Mouse (Mus musculus): ENCODE measurements around the gene Nop10. TPM values are rescaled to one million over a fixed set of nuclear protein-coding genes. Genes with fewer than 3 reads are reported as not detected.
A peak's percentile ranks its signal among the peaks of the same experiment; 100 is the strongest.

The Nop10 gene
- total RNA-seq, 1 experiment: 308 TPM

DNA sequence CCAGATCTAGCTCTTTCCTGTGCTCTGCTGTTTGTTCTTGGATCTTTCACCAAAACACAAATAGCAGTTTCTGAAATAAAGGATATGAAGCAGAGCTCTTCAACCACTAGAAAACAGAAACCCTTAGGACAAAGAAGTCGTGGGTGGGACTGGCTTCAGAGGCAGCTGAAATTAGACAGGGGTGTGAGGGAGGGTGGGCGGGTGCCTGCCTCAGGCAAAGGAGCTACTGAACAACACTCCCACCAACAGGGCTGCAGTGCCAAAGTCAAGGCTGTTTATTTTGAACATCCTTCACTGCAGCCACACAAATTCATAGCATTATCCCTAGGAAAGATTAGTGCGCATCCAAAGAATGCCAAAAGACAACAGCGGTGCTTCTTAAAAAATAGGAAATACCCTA lies 37.4 kb upstream of the Nop10 start:
- no peak for DNase-seq (ENCODE audit: low read depth, low spot score)
- no peak for TF ChIP-seq HCFC1 (IDR thresholded peaks at IDR 0.05; ENCODE audit: borderline replicate concordance, insufficient read depth, low read length)
- TF ChIP-seq ZC3H11A (IDR thresholded peaks at IDR 0.05; ENCODE audit: borderline replicate concordance, low read depth, low read length): no peak
- no peak for TF ChIP-seq CHD2 (IDR thresholded peaks at IDR 0.05; ENCODE audit: low read depth, low read length)
- no peak for TF ChIP-seq ZNF384 (IDR thresholded peaks at IDR 0.05; ENCODE audit: low read depth, low read length)
- TF ChIP-seq MAFK (IDR thresholded peaks at IDR 0.05; ENCODE audit: insufficient read depth, low read depth, low read length): no peak
- Histone ChIP-seq H3K27ac (ENCODE audit: insufficient read depth, low read depth, low read length, poor library complexity, severe bottlenecking) (no peak overlapping the region), H3K9me3 (ENCODE audit: control insufficient read depth, insufficient read depth, low read depth, low read length) (no peaks in the 10 kb centered on the region), H3K4me1 (ENCODE audit: control insufficient read depth in 2 of 2, insufficient read depth in 2 of 2, low read length in 2 of 2, poor library complexity in 1 of 2) (no peaks in the 10 kb centered on the region), H3K9ac (ENCODE audit: insufficient read depth, low read depth, low read length, poor library complexity, severe bottlenecking) (no peak overlapping the region), H3K36me3 (ENCODE audit: control insufficient read depth, insufficient read depth, low read length, poor library complexity, severe bottlenecking) (no peaks in the 10 kb centered on the region), H3K4me3 (ENCODE audit: insufficient read depth in 1 of 2, low read depth in 1 of 2, low read length in 2 of 2, poor library complexity in 1 of 2, severe bottlenecking in 1 of 2) (no peak overlapping the region)
- in situ Hi-C loops (cut with MboI; ENCODE audit: low sequenced_read_pairs in 2 of 2, unreplicated experiment in 2 of 2): no loop called here

DNA sequence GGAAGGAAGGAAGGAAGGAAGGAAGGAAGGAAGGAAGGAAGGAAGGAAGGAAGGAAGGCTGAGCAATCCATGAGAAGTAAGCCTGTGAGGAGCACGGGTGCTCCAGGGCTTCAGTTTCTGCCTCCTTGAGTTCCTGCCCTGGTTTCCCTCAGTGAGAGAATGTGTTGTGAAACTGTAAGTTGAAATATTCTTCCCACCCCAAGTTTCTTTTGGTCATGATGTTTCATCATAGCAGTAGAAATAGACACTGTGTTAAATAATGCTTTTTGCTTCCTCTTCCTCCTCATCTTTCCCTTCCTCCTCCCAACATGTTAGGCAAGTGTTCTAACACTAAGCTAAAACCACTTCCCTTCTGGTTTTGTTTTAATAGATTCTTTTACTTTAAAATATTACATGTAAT lies 29.1 kb upstream of the Nop10 start:
- in situ Hi-C loops (cut with MboI; ENCODE audit: low sequenced_read_pairs in 2 of 2, unreplicated experiment in 2 of 2): no loop called here
- H3K4me1 ChIP-seq (ENCODE audit: control insufficient read depth in 2 of 2, insufficient read depth in 2 of 2, low read length in 2 of 2, poor library complexity in 1 of 2): no peaks in the 10 kb centered on the region
- no peak overlapping the region for H3K27ac ChIP-seq (ENCODE audit: insufficient read depth, low read depth, low read length, poor library complexity, severe bottlenecking)
- no peak for DNase-seq (ENCODE audit: low read depth, low spot score)
- no peak overlapping the region for H3K9ac ChIP-seq (ENCODE audit: insufficient read depth, low read depth, low read length, poor library complexity, severe bottlenecking)
- H3K4me3 ChIP-seq (ENCODE audit: insufficient read depth in 1 of 2, low read depth in 1 of 2, low read length in 2 of 2, poor library complexity in 1 of 2, severe bottlenecking in 1 of 2): no peak overlapping the region
- TF ChIP-seq CHD2 (IDR thresholded peaks at IDR 0.05; ENCODE audit: low read depth, low read length) (no peak), ZNF384 (IDR thresholded peaks at IDR 0.05; ENCODE audit: low read depth, low read length) (no peak), HCFC1 (IDR thresholded peaks at IDR 0.05; ENCODE audit: borderline replicate concordance, insufficient read depth, low read length) (no peak), ZC3H11A (IDR thresholded peaks at IDR 0.05; ENCODE audit: borderline replicate concordance, low read depth, low read length) (no peak), MAFK (IDR thresholded peaks at IDR 0.05; ENCODE audit: insufficient read depth, low read depth, low read length) (no peak)
- H3K9me3 ChIP-seq (ENCODE audit: control insufficient read depth, insufficient read depth, low read depth, low read length): no peaks in the 10 kb centered on the region
- no peaks in the 10 kb centered on the region for H3K36me3 ChIP-seq (ENCODE audit: control insufficient read depth, insufficient read depth, low read length, poor library complexity, severe bottlenecking)

DNA sequence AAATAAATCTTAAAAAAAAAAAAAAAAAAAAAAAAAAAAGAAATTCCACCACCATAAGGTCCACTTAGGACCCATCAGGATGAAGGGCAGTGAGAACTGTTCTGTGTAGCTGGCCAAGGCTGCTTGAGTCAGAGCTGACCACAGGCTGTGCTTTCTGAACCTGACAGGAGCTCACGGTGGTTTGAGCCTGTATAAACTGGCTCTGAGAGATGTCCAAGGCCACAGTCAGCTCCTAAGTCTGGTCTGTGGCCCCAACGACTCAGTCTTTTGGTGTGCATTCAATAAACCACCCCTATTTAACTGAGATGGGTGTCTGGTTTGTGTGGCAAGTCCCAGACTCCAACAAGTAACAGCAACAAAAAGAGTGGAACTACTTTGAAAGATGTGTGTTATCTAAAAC lies 25.1 kb upstream of the Nop10 start:
- Histone ChIP-seq H3K4me1 (ENCODE audit: control insufficient read depth in 2 of 2, insufficient read depth in 2 of 2, low read length in 2 of 2, poor library complexity in 1 of 2) (peaks cover 0 to 10% of the 10 kb centered on the region in 2 experiments; a peak in 1 of 4 replicates), H3K27ac (ENCODE audit: insufficient read depth, low read depth, low read length, poor library complexity, severe bottlenecking) (no peak overlapping the region), H3K4me3 (ENCODE audit: insufficient read depth in 1 of 2, low read depth in 1 of 2, low read length in 2 of 2, poor library complexity in 1 of 2, severe bottlenecking in 1 of 2) (no peak overlapping the region), H3K9ac (ENCODE audit: insufficient read depth, low read depth, low read length, poor library complexity, severe bottlenecking) (no peak overlapping the region), H3K36me3 (ENCODE audit: control insufficient read depth, insufficient read depth, low read length, poor library complexity, severe bottlenecking) (peaks cover 2% of the 10 kb centered on the region; the same call in 1 of the 2 replicates), H3K9me3 (ENCODE audit: control insufficient read depth, insufficient read depth, low read depth, low read length) (no peaks in the 10 kb centered on the region)
- TF ChIP-seq ZC3H11A (IDR thresholded peaks at IDR 0.05; ENCODE audit: borderline replicate concordance, low read depth, low read length) (no peak), CHD2 (IDR thresholded peaks at IDR 0.05; ENCODE audit: low read depth, low read length) (no peak)
- DNase-seq (ENCODE audit: low read depth, low spot score): no peak
- in situ Hi-C loops (cut with MboI; ENCODE audit: low sequenced_read_pairs in 2 of 2, unreplicated experiment in 2 of 2): no loop called here

DNA sequence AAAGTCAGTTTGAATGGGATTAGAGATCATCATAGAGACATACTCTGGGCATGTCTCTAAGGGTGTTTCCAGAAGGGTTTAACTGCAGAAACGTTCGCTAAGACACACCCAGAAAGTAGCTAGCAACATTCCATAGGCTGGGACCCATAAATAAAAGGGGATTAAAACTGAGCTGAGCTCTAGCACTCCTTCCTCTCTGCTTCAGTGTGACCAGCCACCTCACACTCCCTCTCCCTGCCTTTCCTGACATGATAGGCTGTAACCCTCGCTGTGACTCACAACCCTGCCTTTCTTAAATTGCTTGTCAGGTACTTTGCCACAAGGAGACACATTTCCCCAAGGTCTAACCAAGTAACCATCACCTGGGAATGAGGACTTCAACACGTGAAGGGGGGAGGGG lies 23.7 kb upstream of the Nop10 start:
- H3K4me1 ChIP-seq (ENCODE audit: control insufficient read depth in 2 of 2, insufficient read depth in 2 of 2, low read length in 2 of 2, poor library complexity in 1 of 2): peaks cover 0 to 23% of the 10 kb centered on the region in 2 experiments; a peak in 2 of 4 replicates
- in situ Hi-C loops (cut with MboI; ENCODE audit: low sequenced_read_pairs in 2 of 2, unreplicated experiment in 2 of 2): no loop called here
- H3K36me3 ChIP-seq (ENCODE audit: control insufficient read depth, insufficient read depth, low read length, poor library complexity, severe bottlenecking): peaks cover 2% of the 10 kb centered on the region; the same call in 1 of the 2 replicates
- H3K9ac ChIP-seq (ENCODE audit: insufficient read depth, low read depth, low read length, poor library complexity, severe bottlenecking): no peak overlapping the region
- no peak for TF ChIP-seq CHD2 (IDR thresholded peaks at IDR 0.05; ENCODE audit: low read depth, low read length)
- TF ChIP-seq ZC3H11A (IDR thresholded peaks at IDR 0.05; ENCODE audit: borderline replicate concordance, low read depth, low read length): no peak
- TF ChIP-seq MAFK (IDR thresholded peaks at IDR 0.05; ENCODE audit: insufficient read depth, low read depth, low read length): no peak
- no peak overlapping the region for H3K4me3 ChIP-seq (ENCODE audit: insufficient read depth in 1 of 2, low read depth in 1 of 2, low read length in 2 of 2, poor library complexity in 1 of 2, severe bottlenecking in 1 of 2)
- no peak for DNase-seq (ENCODE audit: low read depth, low spot score)
- no peak overlapping the region for H3K27ac ChIP-seq (ENCODE audit: insufficient read depth, low read depth, low read length, poor library complexity, severe bottlenecking)
- H3K9me3 ChIP-seq (ENCODE audit: control insufficient read depth, insufficient read depth, low read depth, low read length): no peaks in the 10 kb centered on the region

DNA sequence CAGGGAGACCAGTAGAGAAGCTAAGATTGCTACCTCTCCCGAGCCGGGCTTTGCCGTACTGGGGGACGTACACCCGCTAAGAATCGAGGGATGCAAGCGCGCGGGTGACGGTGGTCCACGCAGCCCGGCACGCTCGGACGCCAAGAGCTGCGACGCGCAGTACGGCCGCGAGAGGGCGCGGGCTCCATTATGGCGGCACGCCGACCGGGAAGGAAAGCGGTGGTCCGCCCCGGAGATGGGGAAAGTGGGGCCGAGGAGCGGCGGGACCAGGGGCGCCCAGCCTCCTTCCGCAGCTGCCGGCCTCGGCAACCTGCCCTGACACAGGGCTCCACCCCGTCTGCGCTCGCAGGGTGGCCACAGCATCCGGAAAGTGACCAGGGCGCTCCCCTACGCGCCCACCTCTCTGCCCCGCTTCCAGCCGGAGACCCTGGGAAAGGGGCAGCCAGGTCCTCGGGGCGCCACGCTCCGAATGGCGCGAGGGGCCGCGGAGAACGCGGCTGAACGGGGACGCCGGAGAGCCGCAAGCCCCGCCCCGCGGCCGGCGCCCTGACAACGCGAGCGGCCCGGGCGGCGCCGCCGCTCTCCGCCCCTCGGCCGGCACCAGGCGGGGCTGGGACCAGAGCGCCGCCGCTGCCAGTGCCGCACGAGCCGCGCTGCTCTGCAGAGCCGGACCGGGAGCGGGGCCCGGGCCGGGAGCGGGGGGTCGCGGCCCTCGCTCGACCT lies 22.4 kb upstream of the Nop10 start, which contains the start of gene Lpcat4:
Lpcat4 (plus strand) TSS at position 257 of the 723 bp plus-strand sequence.
- no peak for TF ChIP-seq CHD2 (IDR thresholded peaks at IDR 0.05; ENCODE audit: low read depth, low read length)
- peak; percentile 63; the same call in 1 of the 2 replicates for TF ChIP-seq HCFC1 (IDR thresholded peaks at IDR 0.05; ENCODE audit: borderline replicate concordance, insufficient read depth, low read length)
- DNase-seq (ENCODE audit: low read depth, low spot score): peak; percentile 66
- H3K9ac ChIP-seq (ENCODE audit: insufficient read depth, low read depth, low read length, poor library complexity, severe bottlenecking): peak within 1 kb of the TSS; percentile 91
- H3K4me1 ChIP-seq (ENCODE audit: control insufficient read depth in 2 of 2, insufficient read depth in 2 of 2, low read length in 2 of 2, poor library complexity in 1 of 2): peaks cover 0 to 30% of the 10 kb centered on the region in 2 experiments; a peak in 2 of 4 replicates
- peak within 1 kb of the TSS; percentile 87 to 97 for H3K4me3 ChIP-seq (ENCODE audit: insufficient read depth in 1 of 2, low read depth in 1 of 2, low read length in 2 of 2, poor library complexity in 1 of 2, severe bottlenecking in 1 of 2)
- in situ Hi-C loops (cut with MboI; ENCODE audit: low sequenced_read_pairs in 2 of 2, unreplicated experiment in 2 of 2): no loop called here
- no peaks in the 10 kb centered on the region for H3K9me3 ChIP-seq (ENCODE audit: control insufficient read depth, insufficient read depth, low read depth, low read length)
- H3K27ac ChIP-seq (ENCODE audit: insufficient read depth, low read depth, low read length, poor library complexity, severe bottlenecking): peak within 1 kb of the TSS; percentile 47; the same call in 1 of the 2 replicates
- H3K36me3 ChIP-seq (ENCODE audit: control insufficient read depth, insufficient read depth, low read length, poor library complexity, severe bottlenecking): peaks cover 8% of the 10 kb centered on the region
